Mouse (Mus musculus) bone marrow macrophage, adult 2 months (primary cell): ENCODE results near the gene Prdm15.

ENCODE experiments used
- CTCF ChIP-seq: IDR thresholded peaks from 2 replicates; pipeline ENCODE4 v1.5.1; 2012; ENCODE audit warnings: low read depth, mild to moderate bottlenecking, low read length, moderate library complexity
- POLR2A ChIP-seq: IDR thresholded peaks from 2 replicates; pipeline ENCODE4 v1.6.1; 2012; ENCODE audit warnings: mild to moderate bottlenecking, low read depth, low read length, borderline replicate concordance

DNA sequence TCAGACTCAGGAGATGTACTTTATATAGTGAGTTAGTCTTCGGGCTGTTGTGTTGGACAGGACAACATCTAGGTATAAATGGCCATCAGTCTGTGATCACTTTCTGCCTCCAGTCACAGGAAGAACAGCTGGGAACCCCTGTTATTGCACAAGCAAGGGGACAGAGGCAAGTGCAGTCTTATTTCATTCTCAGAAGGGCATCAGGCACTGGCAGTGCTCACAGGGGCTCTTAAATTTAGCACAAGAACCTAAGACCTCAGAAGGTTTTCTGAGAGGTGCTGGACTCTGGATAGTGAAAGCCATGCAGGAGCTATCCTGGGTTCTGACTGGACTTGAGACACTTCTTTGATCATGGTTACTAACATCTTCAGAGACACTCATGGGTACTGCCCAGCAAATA is 32.0 kb upstream of the Prdm15 start:
- TF ChIP-seq POLR2A (no peak), CTCF (no peak)
